Mouse (Mus musculus): Measurements from ENCODE around the gene Gm3839.
"Not testable (repeated sequence)": the region's sequence is repeated elsewhere in the genome, so short reads cannot be mapped to it uniquely, and the experiment has no call there.

The Gm3839 gene

GRCm38 (mm10) chr14:11356626-11357025, at the start of gene Gm3839:
Gm3839 (minus strand) TSS chr14:11356726.
- DNase-seq (ENCODE audit: low spot score) = not testable (repeated sequence)

GRCm38 (mm10) chr14:11405661-11406060, 49.1 kb upstream of the Gm3839 start:
- no peak for DNase-seq (ENCODE audit: low spot score)

- no peak for DNase-seq (ENCODE audit: low spot score)
Observed at GRCm38 (mm10) chr14:11377846-11378245, 21.3 kb upstream of the Gm3839 start.

GRCm38 (mm10) chr14:11375225-11375624, 18.7 kb upstream of the Gm3839 start:
- DNase-seq (ENCODE audit: low spot score) = no peak

GRCm38 (mm10) chr14:11346086-11346485, 10.4 kb downstream of the Gm3839 start:
- DNase-seq (ENCODE audit: low spot score) = no peak

- DNase-seq (ENCODE audit: low spot score) = no peak
Observed at GRCm38 (mm10) chr14:11329993-11330392, 26.5 kb downstream of the Gm3839 start.

GRCm38 (mm10) chr14:11307079-11307478, 49.4 kb downstream of the Gm3839 start:
- no peak for DNase-seq (ENCODE audit: low spot score)

GRCm38 (mm10) chr14:11287956-11288355, 68.6 kb downstream of the Gm3839 start:
- not testable (repeated sequence) for DNase-seq (ENCODE audit: low spot score)

GRCm38 (mm10) chr14:11257161-11257705, 99.3 kb downstream of the Gm3839 start:
- no peak for DNase-seq (ENCODE audit: low spot score)

- no peak for DNase-seq (ENCODE audit: low spot score)
Observed at GRCm38 (mm10) chr14:11248053-11248452, 108.5 kb downstream of the Gm3839 start.

- no peak for DNase-seq (ENCODE audit: low spot score)
Observed at GRCm38 (mm10) chr14:11244546-11244945, 112.0 kb downstream of the Gm3839 start.

- DNase-seq (ENCODE audit: low spot score) = no peak
Observed at GRCm38 (mm10) chr14:11232086-11232485, 124.4 kb downstream of the Gm3839 start.
